Mouse (Mus musculus) bone marrow macrophage, adult 2 months (primary cell): ENCODE results near the gene Nap1l4. TPM values are rescaled to one million over a fixed set of nuclear protein-coding genes. Genes with fewer than 3 reads are reported as not detected.

Source experiments
- H3K27ac ChIP-seq: 2 replicates; pipeline ENCODE4 v1.5.1; 2012; ENCODE audit warnings: low read depth, low read length; ENCODE audit not compliant: insufficient read depth
- H3K4me1 ChIP-seq: 2 replicates; pipeline ENCODE4 v1.6.1; 2012; ENCODE audit warnings: low read length; ENCODE audit not compliant: control insufficient read depth, insufficient read depth
- H3K4me3 ChIP-seq: 2 replicates; pipeline ENCODE4 v1.5.1; 2012; ENCODE audit warnings: mild to moderate bottlenecking, low read length, moderate library complexity; ENCODE audit not compliant: insufficient read depth
- CTCF ChIP-seq: IDR thresholded peaks from 2 replicates; pipeline ENCODE4 v1.5.1; 2012; ENCODE audit warnings: low read depth, mild to moderate bottlenecking, low read length, moderate library complexity
- POLR2A ChIP-seq: IDR thresholded peaks from 2 replicates; pipeline ENCODE4 v1.6.1; 2012; ENCODE audit warnings: mild to moderate bottlenecking, low read depth, low read length, borderline replicate concordance
- polyA plus RNA-seq: library from polyadenylated mRNA; stranded (reverse); fragments of >200 nt; gene quantifications from 2 replicates; pipeline ENCODE4 v1.2.4, GENCODE M21; 2012; ENCODE audit not compliant: missing spikeins, insufficient read depth, insufficient read length

Gene Nap1l4
- polyA plus RNA-seq, 1 experiment, result 74.0 TPM

GRCm38 (mm10) chr7:143464811-143465560 lies 83.9 kb downstream of the Nap1l4 start:
- no peak overlapping the region for H3K27ac ChIP-seq
- peak overlapping the region; percentile 20; the same call in 1 of the 2 replicates for H3K4me3 ChIP-seq
- TF ChIP-seq POLR2A (no peak), CTCF (no peak)
- H3K4me1 ChIP-seq, result no peaks in the 10 kb centered on the region

- Histone ChIP-seq H3K4me1 (no peaks in the 10 kb centered on the region), H3K4me3 (no peak overlapping the region), H3K27ac (no peak overlapping the region)
- TF ChIP-seq POLR2A, result no peak
- peak; percentile 73 for TF ChIP-seq CTCF
Observed at GRCm38 (mm10) chr7:143463865-143464415, 85.0 kb downstream of the Nap1l4 start.

Other genes starting within 250 kb of the Nap1l4 start
- 8.5 and 11.8 TPM in 2 replicates for gene Cdkn1c, start 88.1 kb downstream of the Nap1l4 start, polyA plus RNA-seq
- gene Slc22a18, start 75.4 kb downstream of the Nap1l4 start, polyA plus RNA-seq, result 1.6 and 2.4 TPM in 2 replicates
- not detected in 2 replicates for gene Phlda2, start 46.0 kb downstream of the Nap1l4 start, polyA plus RNA-seq
- gene Cars, start 51.0 kb upstream of the Nap1l4 start, polyA plus RNA-seq, result 41.6 and 42.5 TPM in 2 replicates
- 5.5 and 7.6 TPM in 2 replicates for gene Tnfrsf26, start 79.6 kb upstream of the Nap1l4 start, polyA plus RNA-seq
- gene Tnfrsf22, start 100.6 kb upstream of the Nap1l4 start, polyA plus RNA-seq, result 2.5 and 2.9 TPM in 2 replicates
- gene Tnfrsf23, start 136.8 kb upstream of the Nap1l4 start, polyA plus RNA-seq, result 9.8 TPM in 2 replicates
- 1.2 TPM in 1 of 2 replicates, not detected in the other for gene Osbpl5, start 207.9 kb upstream of the Nap1l4 start, polyA plus RNA-seq
- gene Mrgprg, start 217.9 kb upstream of the Nap1l4 start, polyA plus RNA-seq, result not detected in 2 replicates
- gene Mrgpre, start 235.4 kb upstream of the Nap1l4 start, polyA plus RNA-seq, result 0.35 and 0.39 TPM in 2 replicates